Mouse (Mus musculus): ENCODE data around the gene Pgm2l1.

DNA sequence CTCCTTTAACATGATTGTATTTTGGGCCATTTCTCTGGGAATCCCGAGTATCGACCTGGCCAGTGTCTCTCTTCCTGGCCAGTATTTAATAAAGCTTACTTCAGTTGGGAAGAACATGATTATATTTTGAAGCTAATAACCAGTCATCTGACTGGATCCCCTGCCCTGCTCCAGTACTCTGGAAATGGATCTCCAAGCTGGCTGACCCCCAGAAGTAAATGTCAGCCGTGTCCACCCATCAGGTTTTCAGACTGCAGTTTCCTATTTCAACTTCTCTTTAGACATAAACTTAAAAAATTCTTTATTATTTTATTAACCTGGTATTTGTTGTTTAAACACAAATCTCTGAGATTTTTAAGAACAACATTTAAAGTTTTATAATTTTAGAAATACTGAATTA lies 18.0 kb downstream of the Pgm2l1 start:
- TF ChIP-seq POLR2A (IDR thresholded peaks at IDR 0.05; ENCODE audit: extremely low read depth, insufficient read depth, low read length) (no peak), CTCF (IDR thresholded peaks at IDR 0.05; ENCODE audit: extremely low read depth, insufficient read depth, low read length) (no peak)

Measured in cortical plate, adult 2 months (tissue).